Mouse (Mus musculus) E14TG2a.4 (cell line): ENCODE results near the gene Myo16.

Source experiments
- CTCF ChIP-seq: conservative IDR thresholded peaks from 2 replicates; pipeline ENCODE4 v1.5.1; 2014; ENCODE audit warnings: low read length
- NANOG ChIP-seq: IDR thresholded peaks from 2 replicates; pipeline ENCODE4 v1.6.1; 2014; ENCODE audit warnings: borderline replicate concordance, low read length, mixed read lengths
- POU5F1 ChIP-seq: IDR thresholded peaks from 2 replicates; pipeline ENCODE4 v1.6.1; 2014; ENCODE audit warnings: low read length, borderline replicate concordance

DNA sequence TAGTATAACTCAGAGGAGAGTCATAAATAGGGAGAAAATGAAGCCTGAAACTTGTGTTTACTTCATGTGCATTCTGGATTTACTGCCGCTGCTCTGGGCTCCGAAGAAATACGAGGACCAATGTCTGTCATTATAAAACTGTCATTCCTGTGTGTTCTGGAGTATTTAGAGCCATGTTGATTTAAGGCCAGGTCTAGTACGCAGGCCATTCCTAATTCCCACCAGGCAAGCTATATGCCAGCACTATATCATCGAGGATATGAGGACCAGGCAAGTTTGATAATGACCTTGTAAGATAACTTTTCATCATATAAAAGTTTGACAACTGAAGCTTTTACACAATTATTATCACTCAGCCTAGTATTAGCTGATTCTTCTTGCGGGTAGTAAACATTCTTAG is 153.6 kb downstream of the Myo16 start:
- no peak for TF ChIP-seq CTCF
- TF ChIP-seq POU5F1: no peak
- no peak for TF ChIP-seq NANOG
